Mouse (Mus musculus) G1E (cell line): Measurements from ENCODE around the gene Jund.

Experiments
- CTCF ChIP-seq: IDR thresholded peaks from 2 replicates; pipeline ENCODE4 v1.5.1; 2012; ENCODE audit warnings: low read depth, low read length, inconsistent platforms, mixed read lengths
- GATA1 ChIP-seq: IDR thresholded peaks from 2 replicates; pipeline ENCODE4 v1.6.1; 2012; ENCODE audit warnings: borderline replicate concordance, low read length, inconsistent platforms, mixed read lengths

DNA sequence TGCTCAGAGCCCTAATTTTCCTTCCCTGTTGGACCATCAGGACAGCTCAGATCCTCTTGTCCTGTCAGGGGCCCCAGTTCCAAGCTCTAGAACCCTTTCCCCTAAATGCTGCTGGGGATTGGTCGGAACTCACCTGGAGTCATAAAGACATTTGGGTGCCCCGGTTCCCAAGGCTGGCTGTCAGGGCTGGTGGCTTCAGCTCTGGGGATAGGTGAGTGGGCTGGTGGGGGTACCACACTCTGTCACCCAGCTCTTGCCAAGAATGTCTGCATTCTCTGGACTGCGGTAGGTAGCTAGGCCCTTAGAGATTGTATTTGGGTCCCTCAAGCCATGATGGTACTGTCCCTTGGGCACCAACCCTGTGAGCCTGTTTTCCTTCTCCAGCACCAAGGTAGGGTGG, 4.5 kb downstream of the Jund start, which contains the start of gene Iqcn:
- no peak for TF ChIP-seq CTCF
- TF ChIP-seq GATA1: no peak
